Mouse (Mus musculus) retina, postnatal 1 day (tissue): ENCODE measurements at regions not wholly inside any gene's neighbourhood (a gene's known extent, or its start where the extent isn't known, plus 50 kb on each side); places are given as distances from the start of the nearest gene placed in this dataset.
A peak's percentile ranks its signal among the peaks of the same experiment; 100 is the strongest.

Experiments used
- DNase-seq: peaks from one replicate; pipeline ENCODE4 v3.0.0-alpha.2; 2012

DNA sequence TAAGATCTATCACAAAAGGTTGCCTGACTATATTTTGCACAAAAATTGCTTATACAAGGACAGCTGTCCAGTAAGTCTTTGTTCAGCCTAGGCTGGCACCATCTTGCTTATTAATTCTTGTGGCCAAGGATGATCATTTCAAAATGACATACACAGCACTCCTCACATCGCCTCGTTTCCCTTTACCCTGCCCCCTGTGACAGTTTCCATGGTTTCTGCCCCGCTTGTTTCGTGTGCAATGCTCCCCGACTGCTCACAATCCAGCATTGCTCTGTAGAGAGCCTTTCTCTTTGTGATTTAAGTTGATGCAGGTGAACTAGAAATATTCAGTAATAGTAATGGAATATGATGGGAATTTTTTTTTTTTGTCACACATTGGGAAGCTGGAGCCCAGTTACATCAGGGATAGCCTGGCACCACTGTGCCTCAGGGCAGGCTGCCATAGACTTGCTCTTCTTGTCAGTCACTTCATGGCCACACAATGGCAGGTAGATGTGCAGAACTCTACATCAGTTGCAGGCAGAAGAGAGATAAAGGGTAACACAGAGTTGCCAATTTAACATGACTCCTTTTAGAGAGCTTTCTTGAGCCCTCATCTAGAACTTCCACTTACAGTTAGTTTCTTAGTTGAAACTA is 90.6 kb upstream of the Foxn2 start:
- peak; percentile 10 for DNase-seq

GRCm38 (mm10) chr17:88350986-88351385 is 89.5 kb upstream of the Foxn2 start:
- no peak for DNase-seq

DNA sequence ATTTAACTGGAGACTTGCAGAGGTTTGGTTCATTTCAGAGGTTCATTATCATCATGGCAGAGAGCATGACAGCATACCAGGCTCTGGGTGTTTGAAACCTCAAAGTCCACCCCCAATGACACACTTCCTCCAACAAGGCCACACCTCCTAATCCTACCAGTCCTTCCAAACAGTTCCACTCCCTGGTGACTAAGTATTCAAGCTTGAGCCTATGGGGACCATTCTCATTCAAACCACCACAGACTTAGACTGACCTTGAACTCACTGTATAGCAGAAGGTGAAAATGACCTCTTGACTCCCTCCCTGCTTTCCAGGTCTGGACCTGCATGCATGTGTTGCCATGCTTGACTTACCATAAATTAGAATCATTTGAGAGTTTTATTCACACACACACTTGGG is 87.6 kb upstream of the Foxn2 start:
- no peak for DNase-seq

DNA sequence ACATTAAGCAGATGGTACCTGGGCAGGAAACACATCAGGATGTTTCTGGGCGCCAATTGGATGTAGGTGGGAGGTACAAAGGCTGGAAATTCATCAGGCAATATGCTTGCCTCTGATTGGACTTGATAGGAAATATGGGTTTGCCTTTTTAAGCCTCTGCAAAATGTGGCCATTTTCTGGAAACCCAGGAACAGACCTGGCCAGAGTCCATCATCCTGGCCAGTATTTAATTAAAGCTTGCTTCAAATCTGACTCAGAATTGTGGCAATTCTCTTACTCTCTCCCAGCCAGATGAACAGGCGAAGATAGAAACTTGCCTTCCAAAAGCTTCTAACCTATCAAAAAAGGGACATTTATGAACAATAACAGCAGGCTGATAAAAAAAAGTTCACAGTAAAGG is 79.3 kb upstream of the Foxn2 start:
- DNase-seq: no peak

DNA sequence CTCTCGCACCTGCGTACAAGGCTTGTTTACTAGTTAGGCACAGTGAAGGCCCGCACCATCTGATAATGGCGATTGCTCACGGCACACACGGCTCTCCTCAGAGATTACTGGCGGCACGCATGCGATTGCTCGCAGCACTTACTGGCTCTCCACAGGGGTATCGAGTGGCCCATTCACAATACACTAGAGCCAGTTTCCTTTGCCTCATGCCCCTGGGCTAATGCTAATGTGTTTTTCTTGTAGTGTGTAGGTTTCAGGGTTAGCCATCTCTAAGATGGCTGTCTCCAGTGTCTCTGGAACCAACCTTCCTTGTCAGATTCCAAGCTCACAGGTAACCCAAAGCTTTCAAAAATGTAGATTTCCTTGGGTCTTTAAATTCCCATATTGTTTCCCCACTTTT is 78.1 kb upstream of the Foxn2 start:
- DNase-seq: no peak

- no peak for DNase-seq
Measured at GRCm38 (mm10) chr17:88367876-88368275, 72.6 kb upstream of the Foxn2 start.

- no peak for DNase-seq
Measured at GRCm38 (mm10) chr17:88369971-88370370, 70.5 kb upstream of the Foxn2 start.

DNA sequence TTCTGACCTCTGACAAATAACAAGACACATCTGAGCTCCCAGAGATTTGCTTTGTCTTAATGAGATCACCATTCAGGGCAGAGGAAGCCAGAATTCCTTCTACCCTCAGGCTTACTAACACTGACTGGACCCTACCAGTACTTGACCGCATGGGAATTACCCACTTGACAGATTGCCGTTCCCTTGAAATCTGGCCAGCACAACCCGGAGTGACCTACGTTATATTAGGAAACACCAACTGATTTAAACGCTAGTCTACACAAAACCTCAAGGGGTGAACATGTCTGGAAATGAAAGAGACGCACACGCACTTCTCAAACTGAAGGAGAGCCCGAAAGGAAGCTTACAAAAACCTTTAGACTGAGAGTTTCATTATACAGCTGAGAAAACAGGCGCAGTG is 69.8 kb upstream of the Foxn2 start:
- no peak for DNase-seq

GRCm38 (mm10) chr17:88378505-88378904 is 62.0 kb upstream of the Foxn2 start:
- DNase-seq: no peak

DNA sequence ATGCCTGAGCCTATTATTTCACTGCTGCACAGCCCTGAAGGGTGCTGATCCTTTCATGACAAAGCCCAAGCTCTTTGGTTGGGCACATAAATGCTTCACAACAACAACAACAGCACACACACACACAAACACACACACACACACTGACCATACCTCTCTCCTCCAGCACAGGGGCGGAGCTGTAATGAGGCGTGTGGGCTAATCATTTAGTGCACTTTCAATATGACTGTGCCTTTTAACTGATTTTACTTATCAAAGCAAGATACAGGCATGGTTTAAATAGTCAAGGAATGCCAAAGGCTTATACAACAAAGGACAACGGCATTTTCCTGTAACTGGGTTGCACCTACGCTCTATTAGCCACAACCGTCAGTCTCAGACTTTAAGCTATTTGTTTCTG is 61.1 kb upstream of the Foxn2 start:
- no peak for DNase-seq

- no peak for DNase-seq
Measured at GRCm38 (mm10) chr17:88381106-88381505, 59.4 kb upstream of the Foxn2 start.

DNA sequence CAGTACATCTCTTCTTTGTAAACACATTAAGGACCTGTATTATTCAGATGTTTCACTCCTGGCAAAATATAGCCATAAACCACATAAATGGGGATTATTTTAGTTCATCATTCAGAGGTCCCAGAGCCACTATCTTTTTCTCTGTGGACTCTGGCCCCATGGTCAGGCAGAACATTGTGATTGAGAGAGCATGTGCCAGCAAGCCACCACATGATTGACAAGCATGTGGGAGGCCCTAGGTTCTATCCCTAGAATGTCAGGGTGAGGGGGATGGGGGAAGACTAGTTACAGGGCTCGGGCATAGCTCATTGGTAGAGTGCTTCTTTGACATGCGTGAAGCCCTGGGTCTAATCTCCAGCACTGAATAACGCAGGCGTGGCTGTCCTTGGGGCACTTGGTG is 57.1 kb upstream of the Foxn2 start:
- no peak for DNase-seq

DNA sequence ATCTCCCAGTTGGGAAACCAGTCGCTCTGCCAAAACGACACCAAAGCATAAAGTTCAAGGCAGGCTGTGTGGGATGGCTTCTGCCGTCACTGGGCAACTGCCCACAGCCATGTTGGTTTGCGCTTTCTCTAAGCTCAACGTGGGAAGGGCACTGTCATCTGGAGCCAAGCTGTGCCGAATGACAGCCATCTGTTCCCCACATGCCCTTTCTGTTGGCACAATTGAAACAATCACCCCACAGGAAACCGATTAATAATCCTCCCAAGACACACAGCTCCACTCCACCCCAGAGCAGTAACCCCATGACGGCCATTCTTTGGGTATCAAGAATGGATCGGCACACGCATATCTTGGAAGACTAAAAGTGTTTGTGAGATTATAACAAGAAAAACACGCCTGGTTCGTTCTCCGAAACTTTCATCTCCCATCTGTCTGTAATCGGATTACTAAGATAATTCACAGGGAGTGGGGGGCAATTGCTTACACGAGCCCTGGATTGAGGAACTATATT is 52.0 kb upstream of the Foxn2 start:
- peak; percentile 83 for DNase-seq

- DNase-seq: no peak
Measured at GRCm38 (mm10) chr17:88389668-88390461, 50.6 kb upstream of the Foxn2 start.
